Mouse (Mus musculus): ENCODE data around the gene H3f3b. TPM values are rescaled to one million over a fixed set of nuclear protein-coding genes. Genes with fewer than 3 reads are reported as not detected.
A peak's percentile ranks its signal among the peaks of the same experiment; 100 is the strongest.
"Not testable (repeated sequence)": the region's sequence is repeated elsewhere in the genome, so short reads cannot be mapped to it uniquely, and the experiment has no call there.

Gene H3f3b
- polyA plus RNA-seq, 2 experiments from 2014 or later, result 1,562 to 1,754 TPM

GRCm38 (mm10) chr11:116045173-116045572 is 17.4 kb upstream of the H3f3b start:
- ATAC-seq, result no peak

GRCm38 (mm10) chr11:116043286-116043685 is 15.5 kb upstream of the H3f3b start:
- no peak for ATAC-seq

GRCm38 (mm10) chr11:116042372-116043138 is 14.8 kb upstream of the H3f3b start:
- ATAC-seq, result no peak

- ATAC-seq, result no peak
These were observed 14.1 kb upstream of the H3f3b start for GRCm38 (mm10) chr11:116041833-116042232.

GRCm38 (mm10) chr11:116040593-116040992 is 12.8 kb upstream of the H3f3b start:
- ATAC-seq, result no peak

- no peak for ATAC-seq
These were observed 10.1 kb upstream of the H3f3b start for GRCm38 (mm10) chr11:116037826-116038225.

GRCm38 (mm10) chr11:116036671-116037070 is 8.9 kb upstream of the H3f3b start:
- ATAC-seq, result no peak

- no peak for ATAC-seq
These were observed 6.8 kb upstream of the H3f3b start for GRCm38 (mm10) chr11:116034584-116034983.

GRCm38 (mm10) chr11:116030898-116031845 is 3.4 kb upstream of the H3f3b start:
- peak; percentile 16 for ATAC-seq

GRCm38 (mm10) chr11:116030088-116030897 is 2.5 kb upstream of the H3f3b start, which contains the start of gene Unk:
Gene Unk, plus strand, starts transcription at chr11:116030322.
- ATAC-seq, result peak; percentile 83

GRCm38 (mm10) chr11:116029086-116029865 is 1.5 kb upstream of the H3f3b start:
- no peak for ATAC-seq

- ATAC-seq, result no peak
These were observed 559 bp upstream of the H3f3b start for GRCm38 (mm10) chr11:116028177-116028865.

- ATAC-seq, result no peak
These were observed 2.5 kb downstream of the H3f3b start for GRCm38 (mm10) chr11:116025056-116025845.

GRCm38 (mm10) chr11:116024356-116024808 is 3.4 kb downstream of the H3f3b start:
- ATAC-seq, result peak; percentile 84

GRCm38 (mm10) chr11:116023771-116024355 is 3.9 kb downstream of the H3f3b start:
- peak; percentile 57 for ATAC-seq

GRCm38 (mm10) chr11:116023074-116023770 is 4.5 kb downstream of the H3f3b start:
- ATAC-seq, result not testable (repeated sequence)

GRCm38 (mm10) chr11:116022256-116022780 is 5.4 kb downstream of the H3f3b start:
- no peak for ATAC-seq

- ATAC-seq, result no peak
These were observed 6.2 kb downstream of the H3f3b start for GRCm38 (mm10) chr11:116021328-116022220.

All from CD4-positive, CD25-positive, alpha-beta regulatory T cell, adult 4 months (primary cell).